Mouse (Mus musculus): ENCODE measurements around the gene Sntb2. TPM values are rescaled to one million over a fixed set of nuclear protein-coding genes. Genes with fewer than 3 reads are reported as not detected.
"Not testable (repeated sequence)": the region's sequence is repeated elsewhere in the genome, so short reads cannot be mapped to it uniquely, and the experiment has no call there.

Sntb2 gene
- polyA plus RNA-seq, 1 experiment from 2014 or later, result 9.0 TPM

DNA sequence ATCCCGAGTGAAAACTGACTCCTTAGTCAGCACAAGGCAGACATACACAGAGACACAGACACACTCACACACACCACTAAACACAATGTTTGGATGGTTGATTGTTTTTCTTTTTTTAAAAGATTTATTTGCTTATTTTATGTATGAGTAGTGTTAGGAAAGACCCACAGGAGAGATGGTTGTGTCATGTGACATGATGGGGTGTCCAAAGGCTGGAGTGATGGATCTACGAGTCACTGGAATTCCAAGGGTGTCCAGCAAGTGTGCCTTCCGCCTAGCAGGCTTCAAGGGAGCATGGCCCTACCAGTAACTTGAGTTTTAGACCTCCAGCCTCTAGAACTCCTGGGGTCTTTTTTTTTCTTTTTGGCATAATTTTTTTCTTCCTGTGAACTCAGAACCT is 93.8 kb downstream of the Sntb2 start:
- Histone ChIP-seq H3K4me2 (replicated peaks) (no peak overlapping the region), H3K9ac (replicated peaks) (no peak overlapping the region), H3K27ac (replicated peaks) (no peak overlapping the region), H3K4me3 (no peak overlapping the region), H3K9me3 (no peaks in the 10 kb centered on the region), H3K4me1 (peaks cover 16% of the 10 kb centered on the region), H3K27me3 (no peaks in the 10 kb centered on the region), H3K36me3 (no peaks in the 10 kb centered on the region)
- WGBS, result 81% methylated on average over 3 of the region's 3 CpGs
- no peak for ATAC-seq (ENCODE audit: low FRiP score, low read depth)

DNA sequence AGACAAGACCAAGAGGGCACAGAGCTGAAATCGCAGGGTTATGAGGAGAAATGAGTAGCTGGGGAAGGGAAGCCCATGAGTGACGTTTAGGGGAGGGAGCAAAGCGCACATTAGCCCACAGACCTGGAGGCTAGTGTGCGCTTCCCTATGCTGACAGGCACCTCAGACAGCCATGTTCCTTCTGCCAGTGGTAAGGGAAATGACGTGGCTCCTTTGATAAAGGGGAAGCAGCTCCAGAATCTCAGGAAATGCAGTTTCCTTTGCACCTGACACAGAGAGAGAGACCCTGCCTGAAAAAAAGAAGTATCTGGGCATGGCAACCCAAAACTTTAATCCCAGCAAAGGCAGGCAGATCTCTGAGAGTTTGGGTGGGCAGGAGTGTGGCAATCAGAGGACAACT is 94.5 kb downstream of the Sntb2 start:
- Histone ChIP-seq H3K27ac (replicated peaks) (no peak overlapping the region), H3K4me2 (replicated peaks) (no peak overlapping the region), H3K9ac (replicated peaks) (no peak overlapping the region), H3K4me1 (peaks cover 16% of the 10 kb centered on the region), H3K9me3 (no peaks in the 10 kb centered on the region), H3K36me3 (no peaks in the 10 kb centered on the region), H3K4me3 (no peak overlapping the region), H3K27me3 (no peaks in the 10 kb centered on the region)
- no peak for ATAC-seq (ENCODE audit: low FRiP score, low read depth)
- WGBS, result 67% methylated on average over 5 of the region's 5 CpGs

- Histone ChIP-seq H3K36me3 (no peaks in the 10 kb centered on the region), H3K4me2 (replicated peaks) (peak within 1 kb of the TSS; percentile 70), H3K4me1 (peaks cover 16% of the 10 kb centered on the region), H3K27ac (replicated peaks) (peak within 1 kb of the TSS; percentile 76), H3K9me3 (no peaks in the 10 kb centered on the region), H3K4me3 (peak within 1 kb of the TSS; percentile 99), H3K27me3 (no peaks in the 10 kb centered on the region), H3K9ac (replicated peaks) (peak within 1 kb of the TSS; percentile 98)
- ATAC-seq (ENCODE audit: low FRiP score, low read depth), result peak; percentile 94
- WGBS, result 4% methylated on average over 64 of the region's 66 CpGs
These were observed 95.4 kb downstream of the Sntb2 start, which contains the start of gene Vps4a for GRCm38 (mm10) chr8:107030650-107031576. Gene Vps4a (plus strand): TSS chr8:107031222.

DNA sequence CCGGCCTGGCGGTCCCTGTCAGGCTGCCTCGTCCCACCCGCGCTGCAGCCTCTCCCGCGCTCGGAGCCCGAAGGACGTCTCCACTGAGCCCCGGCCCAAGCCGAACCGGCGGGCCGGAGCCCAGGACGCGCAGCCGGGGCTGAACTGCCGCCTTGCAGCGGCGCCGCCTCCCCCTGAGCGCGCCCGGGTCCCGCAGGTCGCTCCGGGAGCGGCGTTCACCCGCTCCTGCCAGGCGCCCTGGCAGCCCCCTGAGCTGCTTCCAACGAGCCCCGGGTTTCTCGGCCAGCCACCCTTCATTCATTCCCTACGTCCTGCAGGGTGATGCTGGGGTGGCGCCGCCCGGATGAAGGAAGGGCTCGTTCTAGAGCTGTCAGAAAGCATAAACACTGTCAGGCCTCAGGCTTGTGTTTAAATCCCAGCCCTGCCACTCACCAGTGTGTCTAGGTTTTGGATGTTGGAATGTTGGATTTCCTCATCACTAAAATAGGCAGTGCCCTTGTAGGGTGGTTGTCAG is 96.1 kb downstream of the Sntb2 start:
- Histone ChIP-seq H3K9me3 (no peaks in the 10 kb centered on the region), H3K4me1 (peaks cover 16% of the 10 kb centered on the region), H3K36me3 (peaks cover 4% of the 10 kb centered on the region; the same call in 1 of the 2 replicates), H3K27me3 (no peaks in the 10 kb centered on the region), H3K9ac (replicated peaks) (peak overlapping the region; percentile 98), H3K27ac (replicated peaks) (peak overlapping the region; percentile 76), H3K4me3 (peak overlapping the region; percentile 99), H3K4me2 (replicated peaks) (peak overlapping the region; percentile 70)
- whole genome bisulfite sequencing, result under 1% methylated on average over 40 of the region's 40 CpGs
- no peak; the same call in 1 of the 2 replicates for ATAC-seq (ENCODE audit: low FRiP score, low read depth)

- peaks cover 16% of the 10 kb centered on the region for H3K4me1 ChIP-seq
- ATAC-seq (ENCODE audit: low FRiP score, low read depth); H3K4me2 ChIP-seq (replicated peaks); H3K9ac ChIP-seq (replicated peaks); H3K27me3 ChIP-seq; H3K27ac ChIP-seq (replicated peaks); H3K9me3 ChIP-seq; H3K4me3 ChIP-seq: not testable (repeated sequence)
- 92% methylated on average over 2 of the region's 2 CpGs for WGBS
- H3K36me3 ChIP-seq, result peaks cover 16% of the 10 kb centered on the region
These were observed 98.1 kb downstream of the Sntb2 start for GRCm38 (mm10) chr8:107033609-107034008.

DNA sequence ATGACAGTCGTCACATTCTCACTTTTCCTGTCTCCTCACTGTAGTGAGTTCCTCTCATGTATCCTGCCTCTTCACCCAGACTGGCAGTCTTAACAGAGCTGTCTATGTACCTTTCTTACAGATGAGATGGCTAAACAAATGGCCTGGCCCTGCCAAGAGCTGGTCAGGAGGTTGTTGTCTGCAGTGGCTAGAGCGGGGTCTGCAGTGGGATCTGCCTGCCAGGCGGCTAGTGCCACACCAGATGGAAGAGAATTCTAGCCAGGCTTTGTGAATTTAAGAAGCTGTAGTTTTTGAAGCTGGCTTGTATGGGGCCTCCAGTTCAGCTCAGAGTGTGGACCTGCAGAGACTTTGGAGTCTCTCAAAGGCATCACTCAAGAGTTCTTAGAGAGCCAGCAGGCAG is 100.1 kb downstream of the Sntb2 start:
- Histone ChIP-seq H3K9ac (replicated peaks) (no peak overlapping the region), H3K36me3 (peaks cover 36% of the 10 kb centered on the region), H3K4me1 (peaks cover 16% of the 10 kb centered on the region), H3K4me3 (no peak overlapping the region), H3K27ac (replicated peaks) (no peak overlapping the region), H3K27me3 (no peaks in the 10 kb centered on the region), H3K4me2 (replicated peaks) (no peak overlapping the region), H3K9me3 (no peaks in the 10 kb centered on the region)
- no peak for ATAC-seq (ENCODE audit: low FRiP score, low read depth)
- 90% methylated on average over 3 of the region's 3 CpGs for WGBS

- Histone ChIP-seq H3K4me1 (peaks cover 16% of the 10 kb centered on the region), H3K27me3 (no peaks in the 10 kb centered on the region), H3K4me2 (replicated peaks) (no peak overlapping the region), H3K4me3 (no peak overlapping the region), H3K9me3 (no peaks in the 10 kb centered on the region), H3K27ac (replicated peaks) (no peak overlapping the region), H3K36me3 (peaks cover 43% of the 10 kb centered on the region), H3K9ac (replicated peaks) (no peak overlapping the region)
- ATAC-seq (ENCODE audit: low FRiP score, low read depth), result no peak
- WGBS, result 88% methylated on average over 8 of the region's 8 CpGs
These were observed 101.1 kb downstream of the Sntb2 start for GRCm38 (mm10) chr8:107036626-107037025.

- Histone ChIP-seq H3K27me3 (no peaks in the 10 kb centered on the region), H3K36me3 (peaks cover 83% of the 10 kb centered on the region), H3K27ac (replicated peaks) (no peak overlapping the region), H3K4me2 (replicated peaks) (no peak overlapping the region), H3K9ac (replicated peaks) (no peak overlapping the region), H3K4me1 (no peaks in the 10 kb centered on the region), H3K9me3 (no peaks in the 10 kb centered on the region), H3K4me3 (no peak overlapping the region)
- no peak for ATAC-seq (ENCODE audit: low FRiP score, low read depth)
- 89% methylated on average over 7 of the region's 7 CpGs for WGBS
These were observed 105.1 kb downstream of the Sntb2 start for GRCm38 (mm10) chr8:107040632-107041031.

- 93% methylated on average over 6 of the region's 6 CpGs for WGBS
- no peak for ATAC-seq (ENCODE audit: low FRiP score, low read depth)
- peaks cover 78% of the 10 kb centered on the region for H3K36me3 ChIP-seq
These were observed 109.9 kb downstream of the Sntb2 start for GRCm38 (mm10) chr8:107045478-107045877.

DNA sequence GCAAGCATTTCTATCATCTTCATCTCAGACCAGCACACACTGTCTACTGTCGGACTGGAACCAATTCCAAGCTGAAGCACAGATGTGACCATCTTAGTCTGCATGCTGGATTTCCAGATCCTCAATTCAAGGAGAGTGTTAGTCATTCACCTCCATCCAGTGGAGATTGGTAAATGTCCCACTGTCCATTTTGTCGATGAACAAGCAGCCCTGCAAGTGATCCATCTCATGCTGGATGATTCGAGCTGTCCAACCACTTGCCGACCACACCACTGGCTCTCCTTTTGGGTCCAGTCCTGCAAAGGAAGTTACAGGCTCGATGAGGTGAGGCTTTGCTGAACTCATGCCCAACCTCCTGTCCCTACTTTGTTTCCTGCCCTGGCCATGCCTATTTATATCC is 111.4 kb downstream of the Sntb2 start:
- Histone ChIP-seq H3K27me3 (no peaks in the 10 kb centered on the region), H3K9ac (replicated peaks) (no peak overlapping the region), H3K9me3 (no peaks in the 10 kb centered on the region), H3K4me2 (replicated peaks) (peak overlapping the region; percentile 85), H3K36me3 (peaks cover 81% of the 10 kb centered on the region), H3K4me3 (no peak overlapping the region), H3K27ac (replicated peaks) (no peak overlapping the region), H3K4me1 (peaks cover 19% of the 10 kb centered on the region)
- ATAC-seq (ENCODE audit: low FRiP score, low read depth), result no peak
- 88% methylated on average over 5 of the region's 5 CpGs for WGBS

More at GRCm38 (mm10) chr8:107045478-107045877, 109.9 kb downstream of the Sntb2 start:
- Histone ChIP-seq H3K4me2 (replicated peaks) (no peak overlapping the region), H3K4me3 (no peak overlapping the region), H3K9me3 (no peaks in the 10 kb centered on the region), H3K27ac (replicated peaks) (no peak overlapping the region), H3K4me1 (peaks cover 19% of the 10 kb centered on the region), H3K9ac (replicated peaks) (no peak overlapping the region), H3K27me3 (no peaks in the 10 kb centered on the region)

DNA sequence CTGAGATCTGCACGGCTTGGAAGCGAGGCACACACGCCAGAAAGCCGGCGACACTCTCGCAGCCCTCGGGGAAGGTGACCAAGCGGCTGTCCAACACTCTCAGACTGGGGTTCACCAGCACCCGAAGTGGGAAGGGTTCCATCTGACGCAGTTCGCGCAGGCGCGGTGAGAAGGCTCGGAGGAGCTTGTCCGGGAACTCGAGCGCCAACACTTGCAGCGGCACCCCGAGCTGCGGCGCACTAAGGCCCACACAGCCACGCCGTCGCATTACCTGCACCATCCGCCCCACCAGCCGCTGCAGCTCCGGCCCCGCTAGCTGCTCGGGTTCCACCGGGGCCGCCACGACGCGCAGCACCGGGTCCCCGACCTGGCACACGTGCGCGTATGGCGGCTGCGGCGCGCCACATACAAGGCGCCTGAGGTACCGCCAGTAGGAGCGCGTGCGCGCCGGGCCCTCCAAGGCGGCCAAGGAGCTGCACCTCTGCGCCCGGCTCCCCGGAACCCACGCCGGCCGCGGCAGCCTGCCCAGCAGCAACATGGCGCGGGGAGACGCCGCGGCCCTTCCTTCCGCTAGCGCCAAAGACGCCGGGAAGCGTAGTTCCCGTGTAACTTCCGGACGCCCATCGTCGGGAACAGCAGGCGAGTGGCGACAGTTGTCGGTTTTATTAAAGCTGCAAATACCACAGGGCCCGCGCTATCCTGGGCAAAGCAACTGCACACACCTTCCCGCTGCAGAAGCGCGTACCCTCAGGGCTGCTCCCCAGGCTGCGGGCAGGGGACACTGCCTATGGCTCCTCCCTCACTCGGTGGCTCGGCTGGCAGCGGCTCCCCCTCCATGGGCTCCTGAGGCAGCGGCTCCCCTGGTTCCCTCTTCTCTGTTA is 112.8 kb downstream of the Sntb2 start, which contains the start of gene Pdf:
Gene Pdf, minus strand, starts transcription at position 554 of the 881 bp plus-strand sequence.
- Histone ChIP-seq H3K27me3 (no peaks in the 10 kb centered on the region), H3K27ac (replicated peaks) (peak within 1 kb of the TSS; percentile 90), H3K36me3 (peaks cover 81% of the 10 kb centered on the region), H3K4me2 (replicated peaks) (peak within 1 kb of the TSS; percentile 85), H3K9me3 (no peaks in the 10 kb centered on the region), H3K4me3 (peak within 1 kb of the TSS; percentile 86), H3K4me1 (peaks cover 19% of the 10 kb centered on the region), H3K9ac (replicated peaks) (peak within 1 kb of the TSS; percentile 87)
- ATAC-seq (ENCODE audit: low FRiP score, low read depth), result peak; percentile 81
- WGBS, result under 1% methylated on average over 87 of the region's 87 CpGs

Data from midbrain, embryonic 12.5 days (tissue).